Mouse (Mus musculus): Measurements from ENCODE around the gene Hoxc9. TPM values are rescaled to one million over a fixed set of nuclear protein-coding genes. Genes with fewer than 3 reads are reported as not detected.

The Hoxc9 gene
- total RNA-seq, 2 experiments from 2014 or later: 0.66 to 1.4 TPM

GRCm38 (mm10) chr15:102955833-102956640 is 20.2 kb upstream of the Hoxc9 start:
- no peak for DNase-seq (ENCODE audit: low spot score in 2 of 2)

- no peak for DNase-seq (ENCODE audit: low spot score in 2 of 2)
Observed at GRCm38 (mm10) chr15:102956906-102957305, 19.3 kb upstream of the Hoxc9 start.

- no peak for DNase-seq (ENCODE audit: low spot score in 2 of 2)
Observed at GRCm38 (mm10) chr15:102959663-102960191, 16.5 kb upstream of the Hoxc9 start.

GRCm38 (mm10) chr15:102961728-102962127 is 14.5 kb upstream of the Hoxc9 start:
- DNase-seq (ENCODE audit: low spot score in 2 of 2): no peak

GRCm38 (mm10) chr15:102962492-102962891 is 13.7 kb upstream of the Hoxc9 start:
- no peak for DNase-seq (ENCODE audit: low spot score in 2 of 2)

GRCm38 (mm10) chr15:102963259-102963658 is 13.0 kb upstream of the Hoxc9 start:
- DNase-seq (ENCODE audit: low spot score in 2 of 2): no peak

GRCm38 (mm10) chr15:102963671-102964640 is 12.3 kb upstream of the Hoxc9 start:
- DNase-seq (ENCODE audit: low spot score in 2 of 2): no peak

GRCm38 (mm10) chr15:102965003-102965891 is 11.0 kb upstream of the Hoxc9 start:
- DNase-seq (ENCODE audit: low spot score in 2 of 2): no peak

- DNase-seq (ENCODE audit: low spot score in 2 of 2): peak; percentile 82 to 83
Observed at GRCm38 (mm10) chr15:102965892-102966775, 10.1 kb upstream of the Hoxc9 start.

GRCm38 (mm10) chr15:102966776-102967311 is 9.4 kb upstream of the Hoxc9 start, which contains the start of gene Hoxc10:
Gene Hoxc10, plus strand, starts transcription at chr15:102966796.
- DNase-seq (ENCODE audit: low spot score in 2 of 2): no peak

- no peak for DNase-seq (ENCODE audit: low spot score in 2 of 2)
Observed at GRCm38 (mm10) chr15:102967312-102967510, 9.0 kb upstream of the Hoxc9 start, which contains the start of gene Hoxc5. Gene Hoxc5, plus strand, starts transcription at chr15:102967443.

GRCm38 (mm10) chr15:102967511-102968397 is 8.5 kb upstream of the Hoxc9 start:
- no peak for DNase-seq (ENCODE audit: low spot score in 2 of 2)

GRCm38 (mm10) chr15:102969296-102969695 is 6.9 kb upstream of the Hoxc9 start:
- DNase-seq (ENCODE audit: low spot score in 2 of 2): no peak

GRCm38 (mm10) chr15:102970740-102971139 is 5.5 kb upstream of the Hoxc9 start:
- DNase-seq (ENCODE audit: low spot score in 2 of 2): no peak

GRCm38 (mm10) chr15:102972254-102972653 is 4.0 kb upstream of the Hoxc9 start:
- no peak for DNase-seq (ENCODE audit: low spot score in 2 of 2)

- DNase-seq (ENCODE audit: low spot score in 2 of 2): no peak
Observed at GRCm38 (mm10) chr15:102972753-102973152, 3.5 kb upstream of the Hoxc9 start.

GRCm38 (mm10) chr15:102975034-102975433 is 1.2 kb upstream of the Hoxc9 start:
- DNase-seq (ENCODE audit: low spot score in 2 of 2): no peak

- no peak for DNase-seq (ENCODE audit: low spot score in 2 of 2)
Observed at GRCm38 (mm10) chr15:102975688-102976111, 539 bp upstream of the Hoxc9 start.

All from adrenal gland, adult 18-20 months (tissue).